Mouse (Mus musculus) lung, adult 2 months (tissue): ENCODE measurements around the gene Smchd1.

Experiments used
- CTCF ChIP-seq: fragments of 200-500 bp; IDR thresholded peaks from 2 replicates; pipeline ENCODE4 v1.5.1; 2011; ENCODE audit warnings: mild to moderate bottlenecking, low read length, control low read depth; ENCODE audit not compliant: insufficient read depth
- POLR2A ChIP-seq: fragments of 200-500 bp; IDR thresholded peaks from 2 replicates; pipeline ENCODE4 v1.6.1; 2011; ENCODE audit warnings: low read depth, mild to moderate bottlenecking, control low read depth, low read length, borderline replicate concordance; ENCODE audit errors: extremely low read depth

- TF ChIP-seq POLR2A (no peak; the same call in none of the 2 replicates), CTCF (no peak)
Measured at GRCm38 (mm10) chr17:71474762-71475704, at the start of gene Smchd1.
